Mouse (Mus musculus) c-Kit-negative CD71-positive TER-119-positive erythroid progenitor cells, embryonic 14.5 days (primary cell): ENCODE measurements around the gene Olfr1019.

Experiments
- DNase-seq: peaks from one replicate; pipeline ENCODE4 v3.0.0-alpha.2; 2013; ENCODE audit warnings: low read depth, low spot score

Gene Olfr1019

GRCm38 (mm10) chr2:85845383-85845782 lies at the start of gene Olfr1019:
Olfr1019 (minus strand) TSS chr2:85845483.
- DNase-seq, result no peak

GRCm38 (mm10) chr2:85885340-85885739 lies 40.1 kb upstream of the Olfr1019 start, which contains the start of gene Olfr1023:
Olfr1023 (plus strand) TSS chr2:85885640.
- DNase-seq, result no peak

GRCm38 (mm10) chr2:85868294-85868693 lies 23.0 kb upstream of the Olfr1019 start, which contains the start of gene Olfr1022:
Olfr1022 (plus strand) TSS chr2:85868594.
- DNase-seq, result no peak

- DNase-seq, result no peak
Measured at GRCm38 (mm10) chr2:85846730-85847129, 1.4 kb upstream of the Olfr1019 start, which contains the start of gene Olfr1020. Olfr1020 (plus strand) TSS chr2:85847030.

GRCm38 (mm10) chr2:85818179-85818578 lies 27.1 kb downstream of the Olfr1019 start, which contains the start of gene Olfr1018:
Olfr1018 (plus strand) TSS chr2:85818479.
- DNase-seq, result no peak

GRCm38 (mm10) chr2:85804501-85804900 lies 40.8 kb downstream of the Olfr1019 start:
- DNase-seq, result no peak

- no peak for DNase-seq
Measured at GRCm38 (mm10) chr2:85802444-85802843, 42.8 kb downstream of the Olfr1019 start, which contains the start of gene Olfr1016. Olfr1016 (minus strand) TSS chr2:85802544.

GRCm38 (mm10) chr2:85792331-85792730 lies 53.0 kb downstream of the Olfr1019 start:
- no peak for DNase-seq
